Mouse (Mus musculus) liver, embryonic 14.5 days (tissue): ENCODE results near the gene Gm17657. TPM values are rescaled to one million over a fixed set of nuclear protein-coding genes. Genes with fewer than 3 reads are reported as not detected.

Source experiments
- ATAC-seq: fragments of 200-750 bp; cut with Nextera tagmentation; 2 replicates; pipeline ENCODE4 v1.8.0; 2017; ENCODE audit warnings: moderate number of reproducible peaks, mild to moderate bottlenecking, moderate library complexity; ENCODE audit not compliant: insufficient read depth
- DNase-seq, 3 experiments: peaks; one replicate each; pipeline ENCODE4 v3.0.0-alpha.2; 2012 to 2013; ENCODE audit warnings: low read depth in 3 of 3, low spot score in 3 of 3
- H3K27ac ChIP-seq: fragments of 300-500 bp; sonication (generic); 2 replicates; pipeline ENCODE4 v1.5.1; 2014; ENCODE audit warnings: moderate library complexity, mild to moderate bottlenecking, control low read depth, inconsistent platforms
- H3K27me3 ChIP-seq: fragments of 300-500 bp; sonication (generic); 2 replicates; pipeline ENCODE4 v1.6.1; 2014; ENCODE audit warnings: mild to moderate bottlenecking, low read length, moderate library complexity; ENCODE audit not compliant: control insufficient read depth, insufficient read depth
- H3K36me3 ChIP-seq: fragments of 300-500 bp; sonication (generic); replicated peaks from 2 replicates; pipeline ENCODE4 v1.6.1; 2014; ENCODE audit warnings: low read depth; ENCODE audit not compliant: control insufficient read depth, insufficient read depth
- H3K4me1 ChIP-seq, 2 experiments: fragments of 200-500 bp in 1 of 2; fragments of 300-500 bp in 1 of 2; sonication (generic) in 1 of 2; replicated peaks; 2 replicates each; pipeline ENCODE4 v1.6.1; 2012 to 2014; ENCODE audit warnings: antibody characterized with exemption in 1 of 2, inconsistent platforms in 1 of 2, low read length in 1 of 2; ENCODE audit not compliant: control insufficient read depth in 2 of 2, insufficient read depth in 2 of 2
- H3K4me2 ChIP-seq: fragments of 300-500 bp; sonication (generic); 2 replicates; pipeline ENCODE4 v1.6.1; 2014; ENCODE audit warnings: low read depth, mild to moderate bottlenecking, control low read depth, moderate library complexity
- H3K4me3 ChIP-seq, 2 experiments: fragments of 200-500 bp in 1 of 2; fragments of 300-500 bp in 1 of 2; sonication (generic) in 1 of 2; 2 replicates each; pipeline ENCODE4 v1.5.1; 2012 to 2014; ENCODE audit warnings: low read depth in 2 of 2, low read length in 2 of 2, mild to moderate bottlenecking in 2 of 2, control low read depth in 1 of 2, inconsistent platforms in 1 of 2, moderate library complexity in 1 of 2; ENCODE audit not compliant: insufficient read depth in 1 of 2
- H3K9ac ChIP-seq: fragments of 300-500 bp; sonication (generic); replicated peaks from 2 replicates; pipeline ENCODE4 v1.6.1; 2014; ENCODE audit warnings: mild to moderate bottlenecking, control low read depth, moderate library complexity
- H3K9me3 ChIP-seq: fragments of 300-500 bp; sonication (generic); 2 replicates; pipeline ENCODE4 v1.6.1; 2016; ENCODE audit warnings: low read length, mixed read lengths; ENCODE audit not compliant: control insufficient read depth
- CTCF ChIP-seq: IDR thresholded peaks from 2 replicates; pipeline ENCODE4 v1.5.1; 2016; ENCODE audit warnings: antibody characterized with exemption, low read depth, control low read depth
- EP300 ChIP-seq: IDR thresholded peaks from 2 replicates; pipeline ENCODE4 v1.6.1; 2016; ENCODE audit warnings: antibody characterized with exemption, low read depth
- WGBS: fragments of 180-500 bp; shearing (Covaris S2); extraction: QIAGEN DNeasy Blood & Tissue Kit; methylation state at CpG from one replicate; pipeline ENCODE4 v1.1.7; 2014; ENCODE audit not compliant: insufficient replicate concordance; 5-methylcytosine and 5-hydroxymethylcytosine counted together
- polyA plus RNA-seq, 2 experiments: library from polyadenylated mRNA; depleted of rRNA in 1 of 2; stranded (reverse) in 1 of 2; unstranded in 1 of 2; fragments of >200 nt; fragmentation: Nextera tagmentation in 1 of 2; extraction: Ambion mirVana in 1 of 2; gene quantifications; 2 replicates each; pipeline versions ENCODE4 v1.2.1 to v1.2.3; 2012 to 2014

Gene Gm17657
- polyA plus RNA-seq (2012; rRNA removed): not detected in 2 replicates
- polyA plus RNA-seq (2014; fragmentation: Nextera tagmentation; extraction: Ambion mirVana): not detected in 2 replicates

GRCm38 (mm10) chr17:29549543-29550428, at the start of gene Gm17657, which contains the start of gene Tbc1d22b:
Gene Gm17657, minus strand, starts transcription at chr17:29549638.
Gene Tbc1d22b, plus strand, starts transcription at chr17:29549785.
- peak; percentile 98 for ATAC-seq
- no peak within 1 kb of the TSS for H3K27ac ChIP-seq
- peak within 1 kb of the TSS; percentile 82 for H3K9ac ChIP-seq
- no peaks in the 10 kb centered on the region for H3K36me3 ChIP-seq
- no peaks in the 10 kb centered on the region for H3K27me3 ChIP-seq
- no peaks in the 10 kb centered on the region for H3K9me3 ChIP-seq
- peak within 1 kb of the TSS; percentile 77 to 82 for H3K4me3 ChIP-seq
- DNase-seq: peak; percentile 89
- TF ChIP-seq CTCF (peak; percentile 14; the same call in 1 of the 2 replicates), EP300 (no peak)
- peaks cover 15% of the 10 kb centered on the region in 2 experiments for H3K4me1 ChIP-seq
- H3K4me2 ChIP-seq: peak within 1 kb of the TSS; percentile 76
- WGBS: under 1% methylated on average over 44 of the region's 44 CpGs

GRCm38 (mm10) chr17:29599051-29599450, 49.6 kb upstream of the Gm17657 start:
- no peak overlapping the region for H3K27ac ChIP-seq
- H3K4me2 ChIP-seq: no peak overlapping the region
- H3K27me3 ChIP-seq: no peaks in the 10 kb centered on the region
- no peak overlapping the region for H3K9ac ChIP-seq
- ATAC-seq (no peak), DNase-seq (no peak)
- no peaks in the 10 kb centered on the region for H3K9me3 ChIP-seq
- no peak overlapping the region for H3K4me3 ChIP-seq
- WGBS: 86% methylated on average over 14 of the region's 14 CpGs
- TF ChIP-seq CTCF (no peak), EP300 (no peak)
- no peaks in the 10 kb centered on the region; the same call in 1 of the 2 replicates for H3K36me3 ChIP-seq
- H3K4me1 ChIP-seq: no peaks in the 10 kb centered on the region

- Histone ChIP-seq H3K4me1 (no peaks in the 10 kb centered on the region), H3K4me3 (no peak overlapping the region), H3K27ac (no peak overlapping the region), H3K9me3 (no peaks in the 10 kb centered on the region), H3K27me3 (no peaks in the 10 kb centered on the region), H3K36me3 (no peaks in the 10 kb centered on the region; the same call in 1 of the 2 replicates), H3K4me2 (no peak overlapping the region), H3K9ac (no peak overlapping the region)
- TF ChIP-seq CTCF: no peak
- no peak for TF ChIP-seq EP300
- ATAC-seq (no peak), DNase-seq (no peak)
- 84% methylated on average over 13 of the region's 13 CpGs for WGBS
Measured at GRCm38 (mm10) chr17:29596771-29597132, 47.3 kb upstream of the Gm17657 start.

- 79% methylated on average over 15 of the region's 15 CpGs for WGBS
- ATAC-seq: no peak
- H3K9ac ChIP-seq: no peak overlapping the region
- H3K36me3 ChIP-seq: no peaks in the 10 kb centered on the region; the same call in 1 of the 2 replicates
- no peak overlapping the region for H3K4me2 ChIP-seq
- TF ChIP-seq CTCF: no peak
- no peak for TF ChIP-seq EP300
- H3K27ac ChIP-seq: no peak overlapping the region
- no peak overlapping the region for H3K4me3 ChIP-seq
- no peaks in the 10 kb centered on the region for H3K9me3 ChIP-seq
- H3K4me1 ChIP-seq: no peaks in the 10 kb centered on the region
- no peaks in the 10 kb centered on the region for H3K27me3 ChIP-seq
- no peak for DNase-seq
Measured at GRCm38 (mm10) chr17:29595891-29596770, 46.7 kb upstream of the Gm17657 start.
